ENCODE assay signal across 34 mouse cellular contexts in genomic region chr9:70042137-70042536, GRCm38 (mm10). TPM values are rescaled to one million over a fixed set of nuclear protein-coding genes. Genes with fewer than 3 reads are reported as not detected.
DNase-seq lines count a peak whose midpoint lies in the region; ATAC-seq and TF ChIP-seq lines count a peak whose summit lies in the region.
"Had no signal": no experiment of that assay in that cellular context is flagged by ENCODE, and none has a peak within 500 bp of the region (broad histone marks: within the 10 kb centered on the region; RNA-seq: fewer than 3 reads in every experiment).

No protein-coding gene starts in this region.

- WGBS in midbrain, embryonic 11.5 days: 94% methylated on average over 4 of the region's 4 CpGs

- H3K4me2 ChIP-seq in midbrain, embryonic 11.5 days: no peak overlapping the region
- H3K4me2 ChIP-seq: embryonic facial prominence, embryonic 13.5 days; forebrain, embryonic 12.5 days; forebrain, embryonic 15.5 days; heart, embryonic 13.5 days; hindbrain, embryonic 12.5 days; hindbrain, embryonic 15.5 days; intestine, embryonic 15.5 days had no signal

- peaks cover 0 to 15% of the 10 kb centered on the region in 2 experiments; a peak in 2 of 4 replicates for H3K4me1 ChIP-seq in ES-E14 (ENCODE audit: control insufficient read depth in 2 of 2, insufficient read depth in 2 of 2, low read length in 2 of 2, poor library complexity in 1 of 2)
- H3K4me1 ChIP-seq in midbrain, embryonic 11.5 days (ENCODE audit: control insufficient read depth, insufficient read depth, low read length): no peaks in the 10 kb centered on the region
- H3K4me1 ChIP-seq: embryonic facial prominence, embryonic 10.5 days; embryonic facial prominence, embryonic 13.5 days; forebrain, embryonic 12.5 days; forebrain, embryonic 15.5 days; hindbrain, embryonic 12.5 days; hindbrain, embryonic 15.5 days; intestine, embryonic 15.5 days had no signal

- no peak overlapping the region for H3K9ac ChIP-seq in ES-E14 (ENCODE audit: insufficient read depth, low read depth, low read length, poor library complexity, severe bottlenecking)
- no peak overlapping the region for H3K9ac ChIP-seq in midbrain, embryonic 11.5 days (ENCODE audit: low read length)
- H3K9ac ChIP-seq: embryonic facial prominence, embryonic 13.5 days; forebrain, embryonic 12.5 days; forebrain, embryonic 15.5 days; heart, embryonic 13.5 days; hindbrain, embryonic 12.5 days; hindbrain, embryonic 15.5 days; intestine, embryonic 15.5 days had no signal

- H3K36me3 ChIP-seq in ES-E14 (ENCODE audit: control insufficient read depth, insufficient read depth, low read length, poor library complexity, severe bottlenecking): no peaks in the 10 kb centered on the region
- H3K36me3 ChIP-seq in midbrain, embryonic 11.5 days (ENCODE audit: control insufficient read depth, insufficient read depth, low read length): no peaks in the 10 kb centered on the region
- H3K36me3 ChIP-seq: embryonic facial prominence, embryonic 10.5 days; embryonic facial prominence, embryonic 13.5 days; forebrain, embryonic 12.5 days; forebrain, embryonic 15.5 days; G1E; heart, embryonic 10.5 days; heart, embryonic 13.5 days; hindbrain, embryonic 12.5 days; hindbrain, embryonic 15.5 days; intestine, embryonic 15.5 days had no signal

- in situ Hi-C loops in ES-E14 (cut with MboI; ENCODE audit: low sequenced_read_pairs in 2 of 2, unreplicated experiment in 2 of 2): no loop called here

- no peaks in the 10 kb centered on the region for H3K27me3 ChIP-seq in midbrain, embryonic 11.5 days (ENCODE audit: control insufficient read depth, insufficient read depth, low read length)
- H3K27me3 ChIP-seq: embryonic facial prominence, embryonic 13.5 days; forebrain, embryonic 12.5 days; forebrain, embryonic 15.5 days; heart, embryonic 13.5 days; hindbrain, embryonic 12.5 days; hindbrain, embryonic 15.5 days; intestine, embryonic 15.5 days had no signal

- H3K4me3 ChIP-seq in ES-E14 (ENCODE audit: insufficient read depth in 1 of 2, low read depth in 1 of 2, low read length in 2 of 2, poor library complexity in 1 of 2, severe bottlenecking in 1 of 2): no peak overlapping the region
- no peak overlapping the region for H3K4me3 ChIP-seq in midbrain, embryonic 11.5 days (ENCODE audit: low read depth, low read length)
- H3K4me3 ChIP-seq: embryonic facial prominence, embryonic 10.5 days; embryonic facial prominence, embryonic 13.5 days; erythroblast, embryonic 14.5 days; forebrain, embryonic 12.5 days; forebrain, embryonic 15.5 days; heart, adult 2 months; heart, embryonic 10.5 days; heart, embryonic 13.5 days; hindbrain, embryonic 12.5 days; hindbrain, embryonic 15.5 days; intestine, embryonic 15.5 days had no signal

- ATAC-seq in midbrain, embryonic 11.5 days (ENCODE audit: low FRiP score): no peak
- ATAC-seq: forebrain, embryonic 15.5 days; intestine, embryonic 15.5 days had no signal

- peak; percentile 45 for DNase-seq in adrenal gland, adult 2 months
- no peak for DNase-seq in adrenal gland, postnatal 14 days
- DNase-seq in 3134 (ENCODE audit: extremely low read depth, insufficient read length, low spot score) (peak; percentile 15), ES-E14 (ENCODE audit: low read depth, low spot score) (no peak), ZHBTc4 (ENCODE audit: low read depth, low spot score) (peak; percentile 43)
- no peak for DNase-seq in c-Kit-positive CD71-positive TER-119-positive erythroid progenitor cells, embryonic 14.5 days (ENCODE audit: low spot score)
- DNase-seq in midbrain, embryonic 11.5 days (ENCODE audit: low spot score, missing footprints): no peak
- DNase-seq in urinary bladder, postnatal 25 days (ENCODE audit: low spot score): no peak
- DNase-seq: adrenal gland, postnatal 10 days; cerebellum, adult 11 months; cerebellum, adult 2 months; cerebellum, postnatal 10 days; cerebellum, postnatal 36 days; embryo, embryonic 11 days; gastrocnemius, postnatal 25 days; heart, adult 2 months; heart, postnatal 14 days; kidney, adult 11 months; kidney, adult 8-10 months had no signal

- H3K27ac ChIP-seq in ES-E14 (ENCODE audit: insufficient read depth, low read depth, low read length, poor library complexity, severe bottlenecking): no peak overlapping the region
- H3K27ac ChIP-seq in midbrain, embryonic 11.5 days (ENCODE audit: low read depth, low read length): no peak overlapping the region
- H3K27ac ChIP-seq: embryonic facial prominence, embryonic 10.5 days; embryonic facial prominence, embryonic 13.5 days; forebrain, embryonic 12.5 days; forebrain, embryonic 15.5 days; heart, adult 2 months; heart, embryonic 10.5 days; heart, embryonic 13.5 days; hindbrain, embryonic 12.5 days; hindbrain, embryonic 15.5 days; intestine, embryonic 15.5 days had no signal

- no peaks in the 10 kb centered on the region for H3K9me3 ChIP-seq in ES-E14 (ENCODE audit: control insufficient read depth, insufficient read depth, low read depth, low read length)
- H3K9me3 ChIP-seq in midbrain, embryonic 11.5 days (ENCODE audit: control insufficient read depth, low read length): no peaks in the 10 kb centered on the region
- H3K9me3 ChIP-seq: embryonic facial prominence, embryonic 10.5 days; embryonic facial prominence, embryonic 13.5 days; forebrain, embryonic 12.5 days; forebrain, embryonic 15.5 days; G1E; heart, embryonic 10.5 days; heart, embryonic 13.5 days; hindbrain, embryonic 12.5 days; hindbrain, embryonic 15.5 days; intestine, embryonic 15.5 days had no signal

TF ChIP-seq in ES-E14, 5 proteins besides CTCF, POLR2A, EP300 and RAD21:
- TF ChIP-seq CHD2 (IDR thresholded peaks at IDR 0.05; ENCODE audit: low read depth, low read length) (peak; percentile 51; the same call in 1 of the 2 replicates), ZC3H11A (IDR thresholded peaks at IDR 0.05; ENCODE audit: borderline replicate concordance, low read depth, low read length) (no peak)

RNA-seq across cellular contexts. Expression of gene Gcnt3, which starts 4.2 kb away (rescaled TPM):
- under 1 TPM in 1 of 2 experiments, not detected in 1; 0.07 TPM for total RNA-seq in adrenal gland, adult 2 months (2021)
- polyA plus RNA-seq in adrenal gland, adult 2 months (2012; rRNA removed): not detected in 2 replicates
- not detected in 2 replicates for total RNA-seq in adrenal gland, postnatal 14 days (2021)
- 1.1 and 1.3 TPM in 2 replicates for total RNA-seq in ES-E14 (2012; rRNA removed)
- polyA plus RNA-seq in midbrain, embryonic 11.5 days (2014; fragmentation: Nextera tagmentation; extraction: Ambion mirVana): not detected in 2 replicates
- total RNA-seq: adrenal gland, postnatal 10 days; gastrocnemius, adult 8-10 months; gastrocnemius, postnatal 25 days; heart, adult 2 months; heart, postnatal 14 days; hematopoietic stem cell, adult 5-6 weeks had no signal
- polyA plus RNA-seq: cerebellum, adult 2 months; cortical plate, adult 2 months; embryonic facial prominence, embryonic 10.5 days; erythroblast, embryonic 14.5 days; forebrain, embryonic 12.5 days; forebrain, embryonic 15.5 days; G1E; gonadal fat pad, adult 2 months; heart, adult 2 months; heart, embryonic 10.5 days; heart, embryonic 13.5 days; hindbrain, embryonic 12.5 days; hindbrain, embryonic 15.5 days had no signal

RNA-seq across cellular contexts. Expression of gene Gtf2a2, which starts 29.8 kb away (rescaled TPM):
- total RNA-seq in adrenal gland, adult 2 months (2021): 10 to 100 TPM; 63.1 to 70.9 TPM
- 11.8 and 16.3 TPM in 2 replicates for polyA plus RNA-seq in adrenal gland, adult 2 months (2012; rRNA removed)
- 76.2 and 84.8 TPM in 2 replicates for total RNA-seq in adrenal gland, postnatal 14 days (2021)
- 42.8 and 70.9 TPM in 2 replicates for total RNA-seq in ES-E14 (2012; rRNA removed)
- polyA plus RNA-seq in midbrain, embryonic 11.5 days (2014; fragmentation: Nextera tagmentation; extraction: Ambion mirVana): 221 TPM in 2 replicates

RNA-seq across cellular contexts. Expression of gene Bnip2, which starts 52.9 kb away (rescaled TPM):
- 100 to 1,000 TPM in 1 of 2 experiments, 10 to 100 TPM in 1; 91.1 to 109 TPM for total RNA-seq in adrenal gland, adult 2 months (2021)
- polyA plus RNA-seq in adrenal gland, adult 2 months (2012; rRNA removed): 17.1 and 20.0 TPM in 2 replicates
- total RNA-seq in adrenal gland, postnatal 14 days (2021): 97.8 and 100 TPM in 2 replicates
- 63.6 and 68.9 TPM in 2 replicates for total RNA-seq in ES-E14 (2012; rRNA removed)
- polyA plus RNA-seq in midbrain, embryonic 11.5 days (2014; fragmentation: Nextera tagmentation; extraction: Ambion mirVana): 131 and 136 TPM in 2 replicates

Comparison
In these comparisons a context has a peak if more than half of its experiments do, and no peak if none do; other contexts are left out.
1. DNase-seq: peak in adrenal gland, adult 2 months (single experiment), 3134 (single experiment) and ZHBTc4 (single experiment); none in adrenal gland, postnatal 14 days (single experiment), ES-E14 (single experiment), c-Kit-positive CD71-positive TER-119-positive erythroid progenitor cells, embryonic 14.5 days (single experiment), midbrain, embryonic 11.5 days (single experiment) and urinary bladder, postnatal 25 days (single experiment).